Comparison of ENCODE assay signal across 8 mouse cellular contexts in genomic region chr12:80434601-80434960, GRCm38 (mm10). TPM values are rescaled to one million over a fixed set of nuclear protein-coding genes. Genes with fewer than 3 reads are reported as not detected.
DNase-seq lines count a peak whose midpoint lies in the region; ATAC-seq and TF ChIP-seq lines count a peak whose summit lies in the region.

No protein-coding gene starts in this region.

- no peaks in the 10 kb centered on the region for H3K9me3 ChIP-seq in lung, embryonic 15.5 days
- H3K9me3 ChIP-seq in heart, postnatal 0 days (replicated peaks; ENCODE audit: control insufficient read depth, low read length) = no peaks in the 10 kb centered on the region

- H3K36me3 ChIP-seq in lung, embryonic 15.5 days = no peaks in the 10 kb centered on the region
- no peaks in the 10 kb centered on the region for H3K36me3 ChIP-seq in heart, postnatal 0 days (replicated peaks; ENCODE audit: control insufficient read depth, insufficient read depth, low read length)

- no peaks in the 10 kb centered on the region for H3K27me3 ChIP-seq in lung, embryonic 15.5 days
- H3K27me3 ChIP-seq in cerebellum, adult 2 months (ENCODE audit: control insufficient read depth, insufficient read depth, low read length) = no peaks in the 10 kb centered on the region
- no peaks in the 10 kb centered on the region for H3K27me3 ChIP-seq in heart, postnatal 0 days (ENCODE audit: control insufficient read depth, insufficient read depth, low read length)

- no peak for DNase-seq in lung, postnatal 10 days
- peak in 1 of 2 experiments; percentile 46 for DNase-seq in cerebellum, adult 2 months
- DNase-seq in heart, postnatal 0 days (ENCODE audit: low spot score) = peak; percentile 19
- peak; percentile 47 for DNase-seq in lung, postnatal 36 days
- DNase-seq in adrenal gland, adult (ENCODE audit: inconsistent age in 2 of 2, low spot score in 1 of 2) = no peak
- DNase-seq in spleen, postnatal 14 days (ENCODE audit: low spot score in 2 of 2) = no peak

- H3K4me2 ChIP-seq in lung, embryonic 15.5 days = peak overlapping the region; percentile 68
- H3K4me2 ChIP-seq in heart, postnatal 0 days (ENCODE audit: low read depth, low read length) = peak overlapping the region; percentile 81

- ATAC-seq in lung, embryonic 15.5 days (ENCODE audit: borderline replicate concordance, extremely low read depth, low FRiP score, low TSS enrichment) = no peak
- no peak for ATAC-seq in heart, postnatal 0 days (ENCODE audit: insufficient read depth, low read depth)
- no peak for ATAC-seq in activated CD4-positive, CD25-positive, alpha-beta regulatory T cell, adult 4 months

- no peak for TF ChIP-seq CTCF in cerebellum, adult 2 months (IDR thresholded peaks at IDR 0.05; ENCODE audit: borderline replicate concordance, insufficient read depth, low read depth, low read length)
- TF ChIP-seq CTCF in heart, postnatal 0 days (IDR thresholded peaks at IDR 0.05; ENCODE audit: low read depth) = no peak

- H3K27ac ChIP-seq in lung, embryonic 15.5 days = peak overlapping the region; percentile 95
- no peak overlapping the region for H3K27ac ChIP-seq in cerebellum, adult 2 months (ENCODE audit: insufficient read depth, low read length)
- peak overlapping the region; percentile 96 for H3K27ac ChIP-seq in heart, postnatal 0 days (ENCODE audit: low read depth)

- no peak for TF ChIP-seq POLR2A in cerebellum, adult 2 months (IDR thresholded peaks at IDR 0.05; ENCODE audit: borderline replicate concordance, insufficient read depth, low read length)

- H3K9ac ChIP-seq in lung, embryonic 15.5 days = peak overlapping the region; percentile 89
- peak overlapping the region; percentile 79 for H3K9ac ChIP-seq in heart, postnatal 0 days (replicated peaks; ENCODE audit: low read depth, low read length)

- no peak for TF ChIP-seq EP300 in heart, postnatal 0 days (IDR thresholded peaks at IDR 0.05; ENCODE audit: low read depth)

- WGBS in lung, embryonic 15.5 days = 4% methylated on average over 8 of the region's 10 CpGs
- WGBS in cerebellum, adult 2 months = 2% methylated on average over 10 of the region's 10 CpGs
- 3% methylated on average over 6 of the region's 10 CpGs for WGBS in heart, postnatal 0 days

- H3K4me1 ChIP-seq in lung, embryonic 15.5 days = peaks cover 15% of the 10 kb centered on the region; the same call in 1 of the 2 replicates
- H3K4me1 ChIP-seq in cerebellum, adult 2 months (ENCODE audit: control insufficient read depth, insufficient read depth, low read length) = 0 out of 2 replicates have a peak, but pooled peaks cover 2% of the 10 kb centered on the region
- peaks cover 8% of the 10 kb centered on the region for H3K4me1 ChIP-seq in heart, postnatal 0 days (ENCODE audit: control insufficient read depth, insufficient read depth)

- peak overlapping the region; percentile 97 for H3K4me3 ChIP-seq in lung, embryonic 15.5 days
- peak overlapping the region; percentile 98 for H3K4me3 ChIP-seq in cerebellum, adult 2 months (replicated peaks; ENCODE audit: insufficient read depth, low read depth, low read length)
- H3K4me3 ChIP-seq in heart, postnatal 0 days (ENCODE audit: low read depth, low read length) = peak overlapping the region; percentile 72

RNA-seq across cellular contexts. Expression of gene Dcaf5, which starts 1.8 kb away (rescaled TPM):
- 10.8 and 11.3 TPM in 2 replicates for polyA plus RNA-seq in lung, embryonic 15.5 days (2015; fragmentation: Nextera tagmentation; extraction: Ambion mirVana)
- 36.5 and 36.9 TPM in 2 replicates for polyA plus RNA-seq in cerebellum, adult 2 months (2012; rRNA removed)
- 22.0 and 25.0 TPM in 2 replicates for total RNA-seq in heart, postnatal 0 days (2014; rRNA removed; ENCODE audit: low replicate concordance)
- polyA plus RNA-seq in heart, postnatal 0 days (2015; fragmentation: Nextera tagmentation; extraction: Ambion mirVana) = 7.1 and 7.9 TPM in 2 replicates
- 10 to 100 TPM; 14.9 to 19.0 TPM for polyA plus RNA-seq in activated CD4-positive, CD25-positive, alpha-beta regulatory T cell, adult 4 months (2017; shearing (Covaris generic))

RNA-seq across cellular contexts. Expression of gene Exd2, which starts 28.3 kb away (rescaled TPM):
- 27.3 and 29.2 TPM in 2 replicates for polyA plus RNA-seq in lung, embryonic 15.5 days (2015; fragmentation: Nextera tagmentation; extraction: Ambion mirVana)
- polyA plus RNA-seq in cerebellum, adult 2 months (2012; rRNA removed) = 61.5 and 68.0 TPM in 2 replicates
- total RNA-seq in heart, postnatal 0 days (2014; rRNA removed; ENCODE audit: low replicate concordance) = 11.2 and 32.5 TPM in 2 replicates
- 6.8 and 7.7 TPM in 2 replicates for polyA plus RNA-seq in heart, postnatal 0 days (2015; fragmentation: Nextera tagmentation; extraction: Ambion mirVana)
- 10 to 100 TPM; 17.3 to 20.2 TPM for polyA plus RNA-seq in activated CD4-positive, CD25-positive, alpha-beta regulatory T cell, adult 4 months (2017; shearing (Covaris generic))

Comparison
In these comparisons a context has a peak if more than half of its experiments do, and no peak if none do; other contexts are left out.
1. DNase-seq: peak in heart, postnatal 0 days (single experiment) and lung, postnatal 36 days (single experiment); none in lung, postnatal 10 days (single experiment), adrenal gland, adult (0 of 2) and spleen, postnatal 14 days (0 of 2).
2. Peak in every context shown above with its lines, with median percentiles within 50 percentile points of each other: H3K4me3 ChIP-seq.